Mouse (Mus musculus) gonadal fat pad, adult 2 months (tissue): ENCODE results near the gene 1810013L24Rik. TPM values are rescaled to one million over a fixed set of nuclear protein-coding genes. Genes with fewer than 3 reads are reported as not detected.
A peak's percentile ranks its signal among the peaks of the same experiment; 100 is the strongest.
"Not testable (repeated sequence)": the region's sequence is repeated elsewhere in the genome, so short reads cannot be mapped to it uniquely, and the experiment has no call there.

Experiments used
- DNase-seq: peaks from one replicate; pipeline ENCODE4 v3.0.0-alpha.2; 2012; ENCODE audit warnings: low read depth
- polyA plus RNA-seq: library from polyadenylated mRNA; depleted of rRNA; stranded (reverse); fragments of >200 nt; gene quantifications from 2 replicates; pipeline ENCODE4 v1.2.3, GENCODE M21; 2012

The 1810013L24Rik gene
- polyA plus RNA-seq, 1 experiment = 25.6 TPM

GRCm38 (mm10) chr16:8836876-8837275 lies 7.0 kb downstream of the 1810013L24Rik start:
- DNase-seq = no peak

DNA sequence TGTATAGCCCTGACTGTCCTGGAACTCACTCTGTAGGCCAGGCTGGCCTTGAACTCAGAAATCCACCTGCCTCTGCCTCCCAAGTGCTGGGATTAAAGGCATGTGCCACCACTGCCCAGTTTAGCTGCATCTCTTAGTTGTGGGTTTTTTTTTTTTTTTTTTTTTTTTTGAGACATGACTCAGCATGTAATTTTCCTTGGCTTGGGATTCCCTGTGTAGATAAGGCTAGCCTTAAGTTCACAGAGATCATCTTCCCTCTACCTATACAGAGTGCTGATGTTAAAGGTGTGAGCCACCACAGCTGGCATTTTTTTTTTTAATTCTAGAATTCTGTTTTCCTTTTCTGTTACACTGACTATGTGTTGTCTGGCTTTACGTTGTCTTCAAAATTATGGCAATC lies 7.7 kb downstream of the 1810013L24Rik start:
- no peak for DNase-seq

- no peak for DNase-seq
Measured at GRCm38 (mm10) chr16:8838921-8839320, 9.0 kb downstream of the 1810013L24Rik start.

DNA sequence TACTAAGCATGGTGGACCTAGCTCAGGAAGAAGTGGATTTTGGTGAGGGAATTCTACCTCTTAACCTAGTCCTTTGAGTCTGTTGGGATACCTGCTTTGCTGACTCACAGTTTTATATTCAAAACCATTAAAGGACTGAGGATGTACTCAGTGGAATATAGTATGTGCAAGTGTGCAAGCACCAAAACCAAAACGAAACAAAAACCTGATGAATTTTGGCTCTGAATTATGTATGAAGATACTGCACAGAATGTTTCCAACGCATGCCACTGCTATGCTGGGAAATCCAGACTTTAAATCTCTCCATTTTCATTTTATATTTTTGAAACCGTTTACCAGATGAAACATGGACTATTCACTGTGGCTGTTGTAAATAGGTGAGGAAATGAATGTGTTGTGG lies 10.7 kb downstream of the 1810013L24Rik start:
- DNase-seq = no peak

DNA sequence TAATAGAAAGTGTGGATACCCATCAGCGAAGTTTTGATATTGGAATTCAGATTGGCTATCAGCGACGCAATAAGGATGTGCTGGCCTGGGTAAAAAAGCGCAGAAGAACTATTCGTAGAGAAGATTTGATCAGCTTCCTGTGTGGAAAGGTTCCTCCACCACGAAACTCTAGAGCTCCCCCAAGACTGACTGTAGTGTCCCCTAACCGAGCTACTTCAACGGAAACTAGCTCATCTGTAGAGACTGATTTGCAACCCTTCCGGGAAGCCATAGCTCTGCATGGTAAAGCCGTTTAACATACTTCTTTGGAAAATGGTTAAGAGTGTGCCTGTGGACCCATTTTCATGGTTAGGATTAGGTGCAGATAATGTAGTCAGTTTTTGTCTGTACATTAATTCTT lies 13.1 kb downstream of the 1810013L24Rik start:
- DNase-seq = no peak

GRCm38 (mm10) chr16:8843580-8844175 lies 13.8 kb downstream of the 1810013L24Rik start:
- DNase-seq = no peak

GRCm38 (mm10) chr16:8845986-8846385 lies 16.1 kb downstream of the 1810013L24Rik start:
- DNase-seq = no peak

DNA sequence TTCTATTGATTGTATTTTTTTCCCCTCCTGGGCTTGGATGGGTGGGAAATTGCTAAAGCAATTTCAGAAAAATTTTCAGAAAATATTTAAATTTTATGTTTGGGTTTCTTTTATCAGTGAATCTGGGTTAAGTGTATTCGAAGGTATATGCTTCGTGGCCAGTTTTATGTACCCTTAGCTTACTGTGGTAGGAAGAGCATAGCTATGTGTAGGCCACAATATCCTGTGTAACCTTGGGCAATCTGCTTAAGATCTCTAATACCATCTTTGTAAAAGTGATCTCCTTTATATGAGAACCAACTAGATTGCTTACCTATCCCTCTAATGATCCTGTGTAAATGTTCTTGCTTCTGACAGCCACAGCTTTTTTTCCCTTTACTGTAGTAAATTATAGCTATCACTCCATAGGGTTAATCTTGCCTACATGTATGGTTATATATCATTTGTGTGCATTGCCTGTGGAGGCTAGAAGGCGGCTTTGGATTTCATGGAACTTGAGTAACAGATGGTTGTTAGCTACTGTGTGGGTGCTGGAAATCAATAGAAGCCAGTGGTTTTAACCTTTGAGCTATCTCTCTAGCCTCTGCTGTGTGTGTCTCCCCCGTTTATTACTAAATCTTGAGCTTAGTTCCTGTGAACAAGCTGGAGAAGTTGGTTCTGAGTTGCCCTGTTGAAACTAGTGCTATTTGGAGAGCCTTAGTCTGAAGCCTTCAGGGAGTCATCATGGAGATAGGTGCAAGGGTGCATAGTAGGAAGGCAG lies 18.6 kb downstream of the 1810013L24Rik start:
- DNase-seq = no peak

- DNase-seq = no peak
Measured at GRCm38 (mm10) chr16:8849929-8850328, 20.0 kb downstream of the 1810013L24Rik start.

DNA sequence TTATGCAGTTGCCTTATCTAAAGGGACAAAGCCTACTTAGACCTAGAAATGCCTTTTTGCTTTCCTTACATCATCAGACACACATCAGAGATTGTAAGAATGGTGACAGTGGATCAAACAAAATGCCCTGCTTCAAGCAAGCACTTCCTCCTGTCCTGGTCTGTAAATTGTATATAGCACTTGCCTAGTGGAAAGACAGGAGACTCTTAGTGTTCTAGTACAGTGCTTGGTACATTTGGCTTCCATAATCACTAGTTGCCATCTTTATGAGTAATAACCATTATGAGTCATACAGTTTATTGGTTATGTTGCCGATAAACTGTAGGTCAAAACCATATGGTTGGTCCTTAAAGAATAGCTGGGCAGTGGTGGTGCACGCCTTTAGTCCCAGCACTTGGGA lies 25.2 kb downstream of the 1810013L24Rik start:
- no peak for DNase-seq

DNA sequence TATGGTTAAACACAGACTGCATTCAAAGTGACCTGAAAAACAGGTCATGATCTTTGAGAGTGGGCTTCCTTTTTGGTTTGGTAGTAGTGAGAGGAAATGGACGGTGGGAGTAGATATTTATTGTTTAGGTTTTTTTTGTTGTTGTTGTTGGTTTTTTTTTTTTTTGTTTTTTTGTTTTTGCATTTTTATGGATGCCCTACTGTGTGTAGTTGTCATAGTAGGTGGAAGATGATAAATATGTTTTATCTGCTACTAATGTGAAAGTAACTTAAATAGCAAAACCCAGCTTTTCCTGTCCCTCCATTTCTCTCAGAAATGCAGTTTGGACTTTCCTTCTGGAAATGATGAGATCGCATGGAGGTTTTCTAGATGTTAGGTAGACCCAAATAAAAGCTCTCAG lies 26.9 kb downstream of the 1810013L24Rik start:
- no peak for DNase-seq

GRCm38 (mm10) chr16:8862336-8862987 lies 32.6 kb downstream of the 1810013L24Rik start:
- peak; percentile 30 for DNase-seq

DNA sequence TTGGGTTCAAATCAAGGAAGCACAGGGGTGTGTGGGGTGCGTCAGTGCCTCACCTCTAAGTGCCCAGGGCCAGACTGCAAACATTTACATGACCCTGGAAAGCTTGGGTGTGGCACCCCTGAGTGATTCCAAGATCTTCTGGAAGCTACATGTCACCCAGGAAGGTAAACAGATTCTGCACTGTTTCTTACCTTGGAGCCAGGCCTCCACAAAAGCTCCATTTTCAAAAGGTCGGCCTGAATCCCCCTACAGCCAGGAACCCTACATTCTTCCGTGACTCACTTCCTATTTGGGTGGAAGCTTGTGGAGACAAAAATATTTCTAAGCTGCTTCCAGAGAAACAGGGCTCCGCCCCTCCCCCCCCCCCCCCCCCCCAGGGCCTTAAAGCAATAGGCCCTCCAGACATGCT lies 34.3 kb downstream of the 1810013L24Rik start:
- DNase-seq = no peak

- no peak for DNase-seq
Measured at GRCm38 (mm10) chr16:8867406-8867955, 37.6 kb downstream of the 1810013L24Rik start.

DNA sequence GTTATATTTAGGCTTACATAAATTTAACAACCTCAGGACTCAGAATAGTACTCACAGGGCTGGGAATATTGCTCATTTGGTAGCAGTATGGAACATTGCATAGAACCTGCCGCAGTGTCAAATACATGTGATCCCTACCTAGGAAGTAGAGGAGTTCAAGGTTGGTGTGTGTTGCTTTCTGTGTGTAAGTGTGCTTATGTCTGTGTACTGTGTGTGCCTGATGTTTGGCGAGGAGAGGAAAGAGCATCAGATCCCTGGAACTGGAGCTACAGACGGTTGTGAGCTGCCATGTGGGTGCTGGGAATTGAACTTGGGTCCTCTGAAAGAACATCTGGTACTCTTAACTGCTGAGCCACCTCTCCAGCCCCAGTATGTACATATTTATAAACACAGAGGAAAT lies 38.6 kb downstream of the 1810013L24Rik start:
- DNase-seq = no peak

DNA sequence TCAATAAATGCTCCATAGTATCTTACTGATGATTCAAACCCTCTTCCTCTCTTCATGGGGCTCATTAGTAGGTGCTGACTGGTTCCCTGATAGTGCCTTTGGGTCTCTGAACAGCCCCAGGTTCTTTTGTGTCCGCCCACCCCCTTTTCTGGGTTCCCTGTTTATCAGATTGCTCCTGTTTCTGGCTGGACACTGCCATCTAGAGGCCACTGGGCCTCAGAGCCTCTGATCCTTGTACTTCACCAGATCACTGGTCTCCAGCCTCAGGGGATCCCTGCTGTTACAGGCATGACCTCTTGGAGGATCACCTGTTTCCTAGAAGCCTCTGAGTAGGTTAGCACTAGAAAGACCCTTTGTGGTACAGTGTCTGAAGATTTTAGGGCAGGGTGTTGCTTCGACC lies 39.8 kb downstream of the 1810013L24Rik start:
- DNase-seq = no peak

DNA sequence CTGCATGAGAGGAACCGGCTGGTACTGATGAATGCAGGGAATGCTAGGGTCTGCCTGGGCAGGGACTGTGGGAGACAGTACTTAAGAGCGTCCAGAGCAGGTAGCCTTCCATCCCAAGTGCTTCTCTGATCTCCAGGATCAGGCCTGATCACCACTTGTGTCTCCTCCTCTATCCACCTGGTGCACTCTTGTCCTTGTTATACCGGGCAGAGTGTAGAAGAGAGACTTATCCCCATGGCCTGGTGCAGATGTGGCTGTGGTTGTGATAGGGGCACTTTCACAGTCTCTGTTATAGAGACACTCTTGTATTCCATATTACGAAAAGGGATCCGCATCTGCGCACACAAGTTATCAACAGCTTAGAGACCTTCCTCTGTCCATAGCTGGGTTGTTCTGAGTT lies 41.5 kb downstream of the 1810013L24Rik start:
- no peak for DNase-seq

DNA sequence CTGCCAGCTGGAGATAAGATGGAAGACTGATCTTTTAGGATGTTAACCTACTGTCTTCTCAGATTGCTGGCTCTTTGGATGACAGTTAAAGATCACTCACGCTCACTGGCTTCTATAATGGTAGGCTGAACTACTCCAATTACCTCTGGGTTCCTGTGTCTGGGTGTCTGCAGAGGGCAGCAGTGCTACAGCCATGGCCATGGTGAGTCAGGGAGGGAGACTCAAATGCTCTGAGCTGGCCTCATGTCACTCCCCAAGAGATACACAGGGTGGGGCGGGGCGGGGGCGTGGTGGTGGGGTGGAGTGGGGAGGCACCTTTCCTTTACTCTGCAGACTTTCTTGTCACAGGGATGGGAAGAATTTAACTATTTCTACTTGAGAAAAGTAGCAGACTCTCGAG lies 42.1 kb downstream of the 1810013L24Rik start:
- no peak for DNase-seq

DNA sequence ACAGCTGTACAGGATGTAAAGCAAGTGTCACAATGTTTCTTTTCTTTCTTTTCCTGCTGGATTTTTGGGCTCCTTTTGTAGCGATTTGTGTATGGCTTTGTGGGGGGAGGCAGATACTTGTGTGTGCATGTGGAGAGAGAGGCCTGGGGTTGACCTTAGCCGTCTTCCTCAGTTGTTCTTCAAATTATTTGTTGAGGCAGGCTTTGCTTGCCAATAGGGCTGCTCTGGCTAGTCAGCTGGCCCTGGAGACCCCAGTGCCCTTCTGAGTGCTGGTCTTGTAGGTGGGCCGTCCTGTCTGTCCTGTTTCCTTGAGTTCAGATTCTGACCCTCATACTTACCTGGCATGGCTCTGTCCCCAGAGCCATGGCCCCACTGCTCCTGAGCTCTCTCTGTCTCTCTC lies 42.6 kb downstream of the 1810013L24Rik start:
- no peak for DNase-seq

- DNase-seq = no peak
Measured at GRCm38 (mm10) chr16:8880076-8880475, 50.2 kb downstream of the 1810013L24Rik start.

DNA sequence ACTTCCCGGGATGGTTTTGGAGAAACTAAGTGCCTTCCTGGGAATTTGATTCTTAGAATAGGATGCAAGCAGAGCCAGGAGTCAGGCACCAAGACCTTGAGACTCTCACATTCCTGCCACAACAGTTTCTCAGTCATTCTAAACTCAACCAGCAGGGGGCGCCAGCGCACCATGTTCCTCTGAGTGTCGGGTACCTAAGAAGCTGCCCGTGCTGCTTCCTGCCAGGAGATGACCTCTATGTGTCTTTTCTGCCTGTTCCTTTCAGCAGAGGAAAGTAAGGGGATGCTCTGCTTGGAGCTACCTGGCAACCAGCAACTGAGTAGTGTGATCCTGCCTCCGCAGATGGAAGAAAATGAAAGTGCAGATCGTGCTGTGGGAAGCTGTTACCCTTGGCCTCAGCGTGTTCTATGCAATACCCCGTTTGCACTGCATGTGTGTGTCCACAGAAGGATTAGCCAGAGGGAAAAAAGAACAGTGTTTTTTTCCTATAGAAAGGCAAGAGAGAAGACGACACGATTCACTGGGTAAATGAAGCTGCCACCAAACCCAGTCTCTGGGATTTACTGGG lies 53.9 kb downstream of the 1810013L24Rik start:
- DNase-seq = no peak

DNA sequence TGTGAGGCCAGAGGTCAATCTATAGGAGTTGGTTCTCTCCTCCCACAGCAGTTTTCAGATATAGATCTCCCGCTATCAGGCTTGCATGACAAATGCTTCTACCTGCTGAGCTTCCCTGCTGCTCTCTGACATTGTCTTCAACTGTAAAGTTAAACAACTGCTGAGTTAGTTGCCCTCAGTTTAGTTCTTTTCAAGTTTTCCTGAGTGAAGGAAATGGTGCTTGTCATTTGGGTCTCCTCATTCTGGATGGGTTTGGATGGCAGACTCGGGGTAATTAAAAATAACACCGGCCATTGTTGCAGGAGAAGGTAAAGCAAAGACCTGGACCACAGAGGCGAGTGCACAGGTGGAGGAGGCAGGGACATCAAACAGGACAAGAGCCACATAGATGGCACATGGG lies 64.3 kb downstream of the 1810013L24Rik start:
- DNase-seq = not testable (repeated sequence)
